Mouse (Mus musculus) olfactory bulb, adult 2 months (tissue): ENCODE results near the gene Hoxb2. TPM values are rescaled to one million over a fixed set of nuclear protein-coding genes. Genes with fewer than 3 reads are reported as not detected.

Experiments
- H3K27ac ChIP-seq: fragments of 200-500 bp; 2 replicates; pipeline ENCODE4 v1.5.1; 2012; ENCODE audit warnings: low read depth, low read length; ENCODE audit not compliant: insufficient read depth
- H3K4me1 ChIP-seq: fragments of 200-500 bp; 2 replicates; pipeline ENCODE4 v1.6.1; 2012; ENCODE audit warnings: low read length; ENCODE audit not compliant: control insufficient read depth, insufficient read depth
- H3K4me3 ChIP-seq: fragments of 200-500 bp; 2 replicates; pipeline ENCODE4 v1.5.1; 2012; ENCODE audit warnings: mild to moderate bottlenecking, low read depth, low read length, moderate library complexity; ENCODE audit not compliant: insufficient read depth
- CTCF ChIP-seq: fragments of 200-500 bp; IDR thresholded peaks from 2 replicates; pipeline ENCODE4 v1.5.1; 2012; ENCODE audit warnings: low read depth, mild to moderate bottlenecking, low read length, moderate library complexity; ENCODE audit not compliant: insufficient read depth
- POLR2A ChIP-seq: fragments of 200-500 bp; IDR thresholded peaks from 2 replicates; pipeline ENCODE4 v1.6.1; 2012; ENCODE audit warnings: mild to moderate bottlenecking, low read depth, low read length, moderate library complexity; ENCODE audit not compliant: insufficient read depth
- WGBS: fragments of 180-500 bp; shearing (Covaris S2); methylation state at CpG from one replicate; pipeline ENCODE4 v1.1.7; 2018; 5-methylcytosine and 5-hydroxymethylcytosine counted together
- polyA plus RNA-seq: library from polyadenylated mRNA; stranded (reverse); fragments of >200 nt; gene quantifications from 2 replicates; pipeline ENCODE4 v1.2.4, GENCODE M21; 2012; ENCODE audit warnings: low replicate concordance; ENCODE audit not compliant: missing spikeins, insufficient read depth, insufficient read length

The Hoxb2 gene
- polyA plus RNA-seq, 1 experiment, result not detected

DNA sequence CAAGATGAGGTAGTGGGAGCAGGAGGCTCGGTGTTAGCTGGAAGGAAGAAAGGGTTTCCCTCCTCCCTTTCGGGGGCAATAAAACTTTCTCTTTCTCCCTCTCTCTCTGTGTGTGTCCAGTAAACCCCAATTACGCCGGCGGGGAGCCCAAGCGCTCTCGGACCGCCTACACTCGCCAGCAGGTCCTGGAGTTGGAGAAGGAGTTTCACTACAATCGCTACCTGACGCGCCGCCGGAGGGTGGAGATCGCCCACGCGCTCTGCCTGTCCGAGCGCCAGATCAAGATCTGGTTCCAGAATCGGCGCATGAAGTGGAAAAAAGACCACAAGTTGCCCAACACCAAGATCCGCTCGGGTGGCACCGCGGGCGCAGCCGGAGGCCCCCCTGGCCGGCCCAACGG lies 30.4 kb upstream of the Hoxb2 start:
- TF ChIP-seq CTCF (no peak), POLR2A (no peak)
- Histone ChIP-seq H3K4me1 (no peaks in the 10 kb centered on the region), H3K4me3 (no peak overlapping the region), H3K27ac (no peak overlapping the region)
- WGBS, result 2% methylated on average over 29 of the region's 29 CpGs

DNA sequence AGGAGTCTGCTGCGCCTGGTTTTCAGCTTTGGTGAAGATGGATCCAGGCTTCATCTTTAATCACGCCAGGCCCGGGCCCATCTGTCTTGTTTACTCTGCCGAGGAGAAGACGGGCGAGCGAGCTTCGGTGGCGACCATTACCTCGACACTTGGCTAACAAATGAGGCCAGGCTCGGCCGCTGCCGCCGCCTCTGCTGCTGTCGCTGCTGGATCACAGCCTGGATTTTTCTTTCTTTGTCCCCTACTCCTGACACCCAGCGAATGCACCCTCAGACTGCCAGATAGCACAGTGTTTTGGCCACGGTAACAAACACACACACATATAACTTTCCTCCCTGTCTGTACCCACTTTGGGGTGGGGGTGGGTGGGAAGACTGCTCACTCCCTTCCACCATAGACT lies 29.6 kb upstream of the Hoxb2 start:
- H3K4me3 ChIP-seq, result no peak overlapping the region
- H3K4me1 ChIP-seq, result no peaks in the 10 kb centered on the region
- no peak overlapping the region for H3K27ac ChIP-seq
- no peak for TF ChIP-seq POLR2A
- TF ChIP-seq CTCF, result no peak
- 2% methylated on average over 17 of the region's 17 CpGs for WGBS

DNA sequence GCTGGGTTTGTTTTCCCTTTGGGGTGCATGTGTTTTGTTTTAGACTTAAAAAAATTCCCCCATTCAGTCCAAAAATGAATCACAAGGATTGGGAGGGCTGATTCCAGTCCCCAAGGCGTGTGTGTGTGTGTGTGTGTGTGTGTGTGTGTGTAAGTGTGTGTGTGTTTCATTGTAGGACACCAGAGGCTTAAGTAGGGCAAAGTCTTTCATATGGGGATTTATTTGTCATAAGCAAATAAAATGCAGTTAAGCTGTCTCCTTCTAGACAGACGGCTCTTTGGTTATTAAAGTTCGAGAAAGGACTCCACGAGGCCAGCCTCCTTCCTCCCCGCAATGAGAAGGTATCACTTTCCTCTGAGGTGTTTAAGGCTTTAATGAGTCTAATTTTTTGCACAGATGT lies 28.5 kb upstream of the Hoxb2 start:
- H3K4me1 ChIP-seq, result no peaks in the 10 kb centered on the region
- H3K4me3 ChIP-seq, result no peak overlapping the region
- WGBS, result 9% methylated on average over 5 of the region's 5 CpGs
- TF ChIP-seq POLR2A (no peak), CTCF (no peak)
- no peak overlapping the region for H3K27ac ChIP-seq

DNA sequence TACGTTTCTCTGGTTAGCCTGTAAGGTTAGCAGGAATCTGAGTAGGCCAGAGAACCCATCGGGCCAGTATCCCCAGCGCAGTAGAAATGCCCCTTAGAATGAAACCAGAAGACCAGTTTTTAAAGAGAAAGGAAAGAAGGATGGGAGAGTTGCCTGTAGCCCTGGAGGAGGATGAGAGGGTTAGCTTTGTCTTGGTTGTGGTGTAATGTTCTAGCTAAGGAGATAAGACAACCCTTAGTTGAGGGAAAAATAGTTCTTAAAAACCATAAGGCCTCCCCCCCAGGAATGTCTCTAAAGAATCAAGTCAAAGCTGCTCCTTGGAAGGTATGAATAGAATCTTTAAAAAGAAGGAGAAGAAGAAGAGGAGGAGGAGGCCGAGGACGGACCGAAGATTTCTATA lies 27.6 kb upstream of the Hoxb2 start:
- Histone ChIP-seq H3K27ac (no peak overlapping the region), H3K4me1 (no peaks in the 10 kb centered on the region), H3K4me3 (no peak overlapping the region)
- 6% methylated on average over 6 of the region's 6 CpGs for WGBS
- TF ChIP-seq POLR2A (no peak), CTCF (no peak)

DNA sequence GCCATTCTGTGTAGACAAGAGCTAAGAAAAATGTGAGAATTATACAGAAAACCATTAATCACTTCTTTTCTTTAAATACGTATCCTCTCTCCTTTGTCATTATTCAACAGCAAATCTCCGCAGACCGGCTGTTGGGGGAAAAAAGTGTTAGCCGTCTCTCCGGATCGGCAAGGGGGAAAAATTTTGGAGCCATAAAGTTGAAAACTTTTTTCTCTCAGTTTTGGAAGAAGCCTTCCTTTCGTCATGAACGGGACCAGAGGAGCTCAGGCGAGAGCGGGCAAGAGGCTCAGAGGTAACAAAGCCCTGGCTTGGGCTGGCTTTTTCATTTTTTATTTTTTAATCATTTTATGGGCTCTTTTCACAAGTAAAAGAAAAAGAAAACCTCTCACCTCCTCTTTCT lies 27.2 kb upstream of the Hoxb2 start, which contains the start of gene Hoxb3:
TSS of gene Hoxb3 (plus strand) at position 173 of the 400 bp plus-strand sequence.
- TF ChIP-seq CTCF, result no peak
- no peak for TF ChIP-seq POLR2A
- WGBS, result 7% methylated on average over 10 of the region's 10 CpGs
- Histone ChIP-seq H3K27ac (no peak within 1 kb of the TSS), H3K4me3 (no peak within 1 kb of the TSS), H3K4me1 (no peaks in the 10 kb centered on the region)

DNA sequence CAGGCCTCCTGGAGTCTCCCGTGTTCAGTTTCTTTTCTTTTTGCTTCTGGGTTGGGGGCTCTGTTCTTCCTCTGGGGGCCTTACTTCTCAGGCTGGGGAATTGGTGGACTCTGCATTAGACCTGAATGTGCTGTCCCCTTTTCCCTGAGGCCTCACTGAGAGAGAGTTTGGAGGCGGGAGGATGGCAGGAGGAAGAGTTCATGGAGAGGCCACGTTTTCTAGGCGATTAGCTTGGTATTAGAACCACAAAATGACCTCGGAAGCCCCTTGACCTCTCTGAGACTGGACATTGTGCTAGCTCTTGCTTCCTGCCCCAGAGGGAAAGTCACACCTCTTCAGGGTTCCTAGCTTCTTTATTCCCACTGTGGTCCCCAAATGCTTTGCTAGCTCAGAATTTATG lies 26.2 kb upstream of the Hoxb2 start:
- no peak overlapping the region for H3K4me3 ChIP-seq
- H3K4me1 ChIP-seq, result no peaks in the 10 kb centered on the region
- 2% methylated on average over 5 of the region's 5 CpGs for WGBS
- TF ChIP-seq CTCF (no peak), POLR2A (no peak)
- H3K27ac ChIP-seq, result no peak overlapping the region

DNA sequence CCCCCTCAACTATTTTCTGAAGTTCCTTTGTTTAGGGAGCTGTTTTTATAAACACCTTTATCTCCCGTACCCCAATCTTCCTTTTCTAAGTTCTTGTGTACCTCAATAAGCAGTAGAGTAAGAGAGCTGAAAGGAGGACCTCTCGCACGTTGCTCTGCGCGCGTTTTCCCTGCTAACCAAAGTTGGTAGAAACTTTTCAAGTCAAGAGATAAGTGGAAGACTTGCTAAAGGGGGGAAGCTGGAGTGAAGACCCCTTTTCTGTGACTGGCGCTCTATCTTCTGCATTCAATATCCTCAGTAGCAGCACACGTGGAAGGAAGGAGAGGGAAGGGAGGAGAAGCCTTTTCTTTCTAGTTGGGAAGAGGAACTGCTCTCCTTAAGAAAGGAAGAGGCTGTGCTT lies 25.4 kb upstream of the Hoxb2 start:
- Histone ChIP-seq H3K4me3 (no peak overlapping the region), H3K4me1 (no peaks in the 10 kb centered on the region), H3K27ac (no peak overlapping the region)
- no peak for TF ChIP-seq POLR2A
- TF ChIP-seq CTCF, result no peak
- WGBS, result 5% methylated on average over 8 of the region's 8 CpGs

DNA sequence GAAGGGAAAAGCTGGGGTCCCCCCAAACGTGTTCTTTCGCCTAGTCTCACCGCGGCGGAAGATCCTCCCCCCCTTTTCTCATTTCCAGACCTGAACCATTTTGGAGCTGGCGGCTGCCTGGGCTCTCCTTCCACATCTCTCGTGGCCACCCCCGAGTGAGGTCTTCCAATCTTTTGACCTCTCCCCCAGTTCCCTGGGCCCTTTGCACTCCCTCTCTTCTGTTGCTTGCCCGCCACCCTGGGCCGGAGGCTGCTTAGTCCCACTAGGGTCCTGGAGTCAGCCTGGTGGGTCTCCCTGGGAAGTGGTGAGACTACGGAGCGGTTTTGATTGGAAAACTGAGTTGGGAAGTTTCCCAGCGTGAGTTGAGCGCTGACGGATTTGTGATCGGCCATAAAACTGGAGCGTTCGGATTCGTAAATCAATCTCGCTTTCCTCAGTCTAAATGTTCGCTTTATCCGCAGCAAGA lies 24.5 kb upstream of the Hoxb2 start:
- no peak overlapping the region for H3K27ac ChIP-seq
- H3K4me1 ChIP-seq, result no peaks in the 10 kb centered on the region
- no peak for TF ChIP-seq CTCF
- no peak for TF ChIP-seq POLR2A
- no peak overlapping the region for H3K4me3 ChIP-seq
- WGBS, result 8% methylated on average over 22 of the region's 22 CpGs

DNA sequence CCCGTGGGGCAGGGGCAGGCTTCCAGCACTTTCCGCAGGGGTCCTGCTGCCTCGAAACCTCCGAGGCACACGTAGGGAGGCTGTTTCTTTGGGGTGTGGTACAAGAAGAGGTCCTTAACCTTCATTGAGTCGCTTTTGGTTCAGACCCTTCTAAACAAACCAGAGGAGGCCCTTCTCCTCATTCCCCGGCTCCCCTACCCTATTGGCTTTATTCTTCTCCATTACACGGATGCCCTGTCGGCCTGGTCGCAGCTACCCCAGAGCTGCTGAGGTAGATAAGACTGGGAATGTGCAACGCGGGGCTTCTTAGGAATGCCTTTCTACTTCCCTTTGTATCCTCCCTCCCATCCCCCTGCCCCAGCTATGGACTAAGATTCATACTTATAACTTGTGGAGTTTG lies 23.6 kb upstream of the Hoxb2 start:
- H3K4me3 ChIP-seq, result no peak overlapping the region
- TF ChIP-seq CTCF, result no peak
- no peak for TF ChIP-seq POLR2A
- H3K4me1 ChIP-seq, result no peaks in the 10 kb centered on the region
- H3K27ac ChIP-seq, result no peak overlapping the region
- 2% methylated on average over 12 of the region's 12 CpGs for WGBS

DNA sequence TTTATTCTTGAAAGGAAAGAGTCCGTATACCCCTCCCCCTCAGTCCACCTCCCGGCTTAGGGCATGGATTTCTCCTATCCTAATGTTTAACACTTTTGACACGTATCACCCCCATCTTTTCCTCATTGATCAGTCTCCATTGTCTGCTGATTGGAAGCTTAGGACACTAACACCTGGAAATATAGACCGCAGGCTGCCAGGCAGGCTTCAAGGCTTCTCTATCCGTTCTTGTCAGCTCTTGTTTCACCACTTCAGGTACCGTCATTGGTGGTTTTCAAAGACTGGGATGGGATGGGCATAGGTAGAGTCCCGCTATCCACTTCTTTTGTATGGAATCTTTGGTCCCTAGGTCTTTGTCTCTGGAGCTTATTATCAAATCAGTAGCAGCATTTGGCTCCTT lies 23.2 kb upstream of the Hoxb2 start:
- H3K27ac ChIP-seq, result no peak overlapping the region
- H3K4me1 ChIP-seq, result no peaks in the 10 kb centered on the region
- H3K4me3 ChIP-seq, result no peak overlapping the region
- TF ChIP-seq POLR2A, result no peak
- TF ChIP-seq CTCF, result no peak
- 3% methylated on average over 7 of the region's 7 CpGs for WGBS
